Mouse (Mus musculus) midbrain, embryonic 15.5 days (tissue): ENCODE data around the gene Ttc27. TPM values are rescaled to one million over a fixed set of nuclear protein-coding genes. Genes with fewer than 3 reads are reported as not detected.
A peak's percentile ranks its signal among the peaks of the same experiment; 100 is the strongest.
"Not testable (repeated sequence)": the region's sequence is repeated elsewhere in the genome, so short reads cannot be mapped to it uniquely, and the experiment has no call there.

Experiments used
- ATAC-seq: fragments of 200-750 bp; cut with Nextera tagmentation; replicated peaks from 2 replicates; pipeline ENCODE4 v1.8.0; 2017; ENCODE audit warnings: moderate TSS enrichment
- H3K27ac ChIP-seq: fragments of 300-500 bp; sonication (generic); 2 replicates; pipeline ENCODE4 v1.5.1; 2015; ENCODE audit warnings: mild to moderate bottlenecking, inconsistent platforms
- H3K27me3 ChIP-seq: fragments of 300-500 bp; sonication (generic); replicated peaks from 2 replicates; pipeline ENCODE4 v1.6.1; 2015; ENCODE audit warnings: inconsistent platforms
- H3K36me3 ChIP-seq: fragments of 300-500 bp; sonication (generic); replicated peaks from 2 replicates; pipeline ENCODE4 v1.6.1; 2015; ENCODE audit warnings: inconsistent platforms
- H3K4me1 ChIP-seq: fragments of 300-500 bp; sonication (generic); 2 replicates; pipeline ENCODE4 v1.6.1; 2015; ENCODE audit warnings: inconsistent platforms
- H3K4me2 ChIP-seq: fragments of 300-500 bp; sonication (generic); 2 replicates; pipeline ENCODE4 v1.6.1; 2015; ENCODE audit warnings: inconsistent platforms, mild to moderate bottlenecking, moderate library complexity
- H3K4me3 ChIP-seq: fragments of 300-500 bp; sonication (generic); 2 replicates; pipeline ENCODE4 v1.5.1; 2015; ENCODE audit warnings: mild to moderate bottlenecking, inconsistent platforms
- H3K9ac ChIP-seq: fragments of 300-500 bp; sonication (generic); 2 replicates; pipeline ENCODE4 v1.6.1; 2015; ENCODE audit warnings: mild to moderate bottlenecking, inconsistent platforms
- H3K9me3 ChIP-seq: fragments of 300-500 bp; sonication (generic); 2 replicates; pipeline ENCODE4 v1.6.1; 2016; ENCODE audit warnings: inconsistent platforms
- WGBS: fragments of 180-500 bp; shearing (Covaris S2); methylation state at CpG from one replicate; pipeline ENCODE4 v1.1.7; 2015; ENCODE audit warnings: mixed read lengths; 5-methylcytosine and 5-hydroxymethylcytosine counted together
- polyA plus RNA-seq: library from polyadenylated mRNA; unstranded; fragments of >200 nt; fragmentation: Nextera tagmentation; extraction: Ambion mirVana; gene quantifications from 2 replicates; pipeline ENCODE4 v1.2.1, GENCODE M21; 2015

Gene Ttc27
- 13.8 and 17.1 TPM in 2 replicates for polyA plus RNA-seq

- peak within 1 kb of the TSS; percentile 49 for H3K9ac ChIP-seq
- 1% methylated on average over 31 of the region's 31 CpGs for WGBS
- H3K36me3 ChIP-seq, result 0 out of 2 replicates have a peak, but pooled peaks cover 3% of the 10 kb centered on the region
- peaks cover 14% of the 10 kb centered on the region for H3K4me1 ChIP-seq
- peak within 1 kb of the TSS; percentile 83 for H3K4me2 ChIP-seq
- ATAC-seq, result peak; percentile 95
- H3K27me3 ChIP-seq, result no peaks in the 10 kb centered on the region; the same call in 1 of the 2 replicates
- no peak within 1 kb of the TSS for H3K27ac ChIP-seq
- no peaks in the 10 kb centered on the region for H3K9me3 ChIP-seq
- peak within 1 kb of the TSS; percentile 73 for H3K4me3 ChIP-seq
These were observed at the start of gene Ttc27 for GRCm38 (mm10) chr17:74717618-74718151. Gene Ttc27, plus strand, starts transcription at chr17:74717732.

- Histone ChIP-seq H3K36me3 (peaks cover 35% of the 10 kb centered on the region), H3K9me3 (no peaks in the 10 kb centered on the region), H3K4me1 (no peaks in the 10 kb centered on the region), H3K27ac (no peak overlapping the region), H3K9ac (no peak overlapping the region), H3K4me3 (no peak overlapping the region), H3K27me3 (no peaks in the 10 kb centered on the region), H3K4me2 (no peak overlapping the region)
- ATAC-seq, result no peak
- 86% methylated on average over 1 of the region's 1 CpGs for WGBS
These were observed 49.5 kb upstream of the Ttc27 start for GRCm38 (mm10) chr17:74668010-74668409.

- 93% methylated on average over 13 of the region's 13 CpGs for WGBS
These were observed 47.5 kb upstream of the Ttc27 start for GRCm38 (mm10) chr17:74670031-74670430.

GRCm38 (mm10) chr17:74672446-74672845, 45.1 kb upstream of the Ttc27 start:
- H3K4me2 ChIP-seq, result no peak overlapping the region
- H3K4me3 ChIP-seq, result no peak overlapping the region
- no peaks in the 10 kb centered on the region for H3K4me1 ChIP-seq
- H3K27ac ChIP-seq, result no peak overlapping the region
- peaks cover 31% of the 10 kb centered on the region; the same call in 1 of the 2 replicates for H3K36me3 ChIP-seq
- ATAC-seq, result no peak
- H3K9ac ChIP-seq, result no peak overlapping the region
- WGBS, result 84% methylated on average over 4 of the region's 4 CpGs
- no peaks in the 10 kb centered on the region for H3K27me3 ChIP-seq
- no peaks in the 10 kb centered on the region for H3K9me3 ChIP-seq

More at GRCm38 (mm10) chr17:74670031-74670430, 47.5 kb upstream of the Ttc27 start:
- peaks cover 24% of the 10 kb centered on the region; the same call in 1 of the 2 replicates for H3K36me3 ChIP-seq
- no peak overlapping the region for H3K4me3 ChIP-seq
- H3K9me3 ChIP-seq, result no peaks in the 10 kb centered on the region
- no peaks in the 10 kb centered on the region for H3K4me1 ChIP-seq
- no peak for ATAC-seq
- no peak overlapping the region for H3K4me2 ChIP-seq
- H3K9ac ChIP-seq, result no peak overlapping the region
- H3K27me3 ChIP-seq, result no peaks in the 10 kb centered on the region
- H3K27ac ChIP-seq, result no peak overlapping the region

GRCm38 (mm10) chr17:74673251-74673650, 44.3 kb upstream of the Ttc27 start:
- peaks cover 32% of the 10 kb centered on the region; the same call in 1 of the 2 replicates for H3K36me3 ChIP-seq
- H3K27me3 ChIP-seq, result no peaks in the 10 kb centered on the region
- ATAC-seq, result no peak
- no peak overlapping the region for H3K9ac ChIP-seq
- no peaks in the 10 kb centered on the region for H3K9me3 ChIP-seq
- H3K4me2 ChIP-seq, result no peak overlapping the region
- H3K4me1 ChIP-seq, result no peaks in the 10 kb centered on the region
- H3K27ac ChIP-seq, result no peak overlapping the region
- H3K4me3 ChIP-seq, result no peak overlapping the region

GRCm38 (mm10) chr17:74678061-74678460, 39.5 kb upstream of the Ttc27 start:
- H3K36me3 ChIP-seq, result peaks cover 11% of the 10 kb centered on the region; the same call in 1 of the 2 replicates
- H3K4me1 ChIP-seq, result no peaks in the 10 kb centered on the region
- H3K27me3 ChIP-seq, result no peaks in the 10 kb centered on the region
- H3K27ac ChIP-seq, result no peak overlapping the region
- H3K4me3 ChIP-seq, result no peak overlapping the region
- no peaks in the 10 kb centered on the region for H3K9me3 ChIP-seq
- no peak overlapping the region for H3K4me2 ChIP-seq
- no peak for ATAC-seq
- no peak overlapping the region for H3K9ac ChIP-seq
- 95% methylated on average over 8 of the region's 8 CpGs for WGBS

- H3K27ac ChIP-seq, result no peak overlapping the region
- no peak for ATAC-seq
- WGBS, result 93% methylated on average over 3 of the region's 3 CpGs
These were observed 32.6 kb upstream of the Ttc27 start for GRCm38 (mm10) chr17:74684927-74685326.

GRCm38 (mm10) chr17:74688555-74688954, 29.0 kb upstream of the Ttc27 start:
- Histone ChIP-seq H3K27ac (no peak overlapping the region), H3K9me3 (no peaks in the 10 kb centered on the region), H3K4me3 (no peak overlapping the region), H3K36me3 (peaks cover 22% of the 10 kb centered on the region), H3K4me1 (no peaks in the 10 kb centered on the region), H3K9ac (no peak overlapping the region), H3K4me2 (no peak overlapping the region), H3K27me3 (no peaks in the 10 kb centered on the region)
- 93% methylated on average over 2 of the region's 2 CpGs for WGBS
- no peak for ATAC-seq

More at GRCm38 (mm10) chr17:74684927-74685326, 32.6 kb upstream of the Ttc27 start:
- no peak overlapping the region for H3K4me2 ChIP-seq
- H3K9ac ChIP-seq, result no peak overlapping the region
- no peaks in the 10 kb centered on the region for H3K4me1 ChIP-seq
- H3K9me3 ChIP-seq, result no peaks in the 10 kb centered on the region
- H3K4me3 ChIP-seq, result no peak overlapping the region
- no peaks in the 10 kb centered on the region for H3K27me3 ChIP-seq
- peaks cover 3% of the 10 kb centered on the region; the same call in 1 of the 2 replicates for H3K36me3 ChIP-seq

GRCm38 (mm10) chr17:74689406-74689805, 28.1 kb upstream of the Ttc27 start:
- Histone ChIP-seq H3K4me1 (no peaks in the 10 kb centered on the region), H3K36me3 (peaks cover 23% of the 10 kb centered on the region), H3K4me2 (no peak overlapping the region), H3K4me3 (no peak overlapping the region), H3K27me3 (no peaks in the 10 kb centered on the region), H3K9me3 (no peaks in the 10 kb centered on the region), H3K27ac (no peak overlapping the region), H3K9ac (no peak overlapping the region)
- 92% methylated on average over 4 of the region's 4 CpGs for WGBS
- no peak for ATAC-seq

- WGBS, result 100% methylated on average over 2 of the region's 2 CpGs
- H3K4me1 ChIP-seq, H3K27ac ChIP-seq, H3K9ac ChIP-seq, H3K9me3 ChIP-seq, H3K27me3 ChIP-seq, ATAC-seq, H3K4me3 ChIP-seq, H3K4me2 ChIP-seq: not testable (repeated sequence)
- H3K36me3 ChIP-seq, result peaks cover 42% of the 10 kb centered on the region; the same call in 1 of the 2 replicates
These were observed 15.9 kb upstream of the Ttc27 start for GRCm38 (mm10) chr17:74701661-74702060.

- Histone ChIP-seq H3K4me1 (no peaks in the 10 kb centered on the region), H3K9ac (no peak overlapping the region), H3K9me3 (no peaks in the 10 kb centered on the region), H3K4me2 (no peak overlapping the region), H3K27ac (no peak overlapping the region), H3K27me3 (no peaks in the 10 kb centered on the region), H3K4me3 (no peak overlapping the region), H3K36me3 (peaks cover 13% of the 10 kb centered on the region; the same call in 1 of the 2 replicates)
- WGBS, result 89% methylated on average over 5 of the region's 5 CpGs
- no peak for ATAC-seq
These were observed 12.1 kb upstream of the Ttc27 start for GRCm38 (mm10) chr17:74705480-74705879.

- H3K27ac ChIP-seq, result no peak overlapping the region
- H3K36me3 ChIP-seq, result peaks cover 9% of the 10 kb centered on the region; the same call in 1 of the 2 replicates
- H3K4me2 ChIP-seq, result no peak overlapping the region
- no peak for ATAC-seq
- H3K9me3 ChIP-seq, result no peaks in the 10 kb centered on the region
- no peak overlapping the region for H3K4me3 ChIP-seq
- H3K9ac ChIP-seq, result no peak overlapping the region
- no peaks in the 10 kb centered on the region for H3K4me1 ChIP-seq
- H3K27me3 ChIP-seq, result no peaks in the 10 kb centered on the region
These were observed 10.9 kb upstream of the Ttc27 start for GRCm38 (mm10) chr17:74706593-74706992.

- H3K4me2 ChIP-seq, result no peak overlapping the region
- peaks cover 3% of the 10 kb centered on the region; the same call in 1 of the 2 replicates for H3K36me3 ChIP-seq
- H3K27ac ChIP-seq, result no peak overlapping the region
- no peaks in the 10 kb centered on the region for H3K27me3 ChIP-seq
- no peaks in the 10 kb centered on the region for H3K4me1 ChIP-seq
- 0 out of 2 replicates have a peak, but pooled peaks have one; percentile 16 for ATAC-seq
- no peak overlapping the region for H3K4me3 ChIP-seq
- 89% methylated on average over 7 of the region's 7 CpGs for WGBS
- H3K9me3 ChIP-seq, result no peaks in the 10 kb centered on the region
- no peak overlapping the region for H3K9ac ChIP-seq
These were observed 9.8 kb upstream of the Ttc27 start for GRCm38 (mm10) chr17:74707637-74708152.
